Mouse (Mus musculus): ENCODE data around the gene Padi2.
A peak's percentile ranks its signal among the peaks of the same experiment; 100 is the strongest.

Padi2 gene

DNA sequence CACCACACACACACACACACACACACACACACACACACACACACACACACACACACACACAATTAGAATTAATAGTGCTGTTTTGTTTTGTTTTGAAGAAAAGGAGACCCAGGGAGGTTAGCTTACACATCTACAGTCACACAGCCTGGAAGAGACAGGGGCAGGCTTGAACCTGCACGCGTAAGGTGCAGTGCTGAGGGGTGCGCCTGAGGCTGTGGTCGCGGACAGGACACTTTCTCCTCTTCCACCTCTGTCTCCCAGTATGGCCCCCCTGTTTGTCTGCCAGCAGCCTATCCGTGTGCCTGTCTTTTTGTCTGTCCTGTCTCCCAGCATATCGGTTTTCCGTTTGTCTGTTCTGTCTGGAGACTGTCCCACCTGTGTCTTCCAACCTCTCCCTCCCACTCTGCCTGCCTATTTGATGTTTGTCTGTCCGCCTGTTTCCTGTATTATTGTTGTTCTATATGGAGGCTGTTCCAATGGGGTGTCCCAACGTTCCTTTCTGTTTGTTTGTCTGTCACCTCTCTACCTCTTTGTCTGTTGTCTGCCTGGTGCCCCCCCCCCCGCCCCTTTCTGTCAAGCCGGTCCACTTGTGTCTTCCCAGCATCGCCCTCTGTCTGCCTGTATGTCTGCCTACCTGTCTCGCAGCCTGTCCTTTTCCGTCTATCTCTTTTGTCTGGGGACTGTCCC lies 80.0 kb downstream of the Padi2 start:
- no peak for DNase-seq (ENCODE audit: low read depth, low spot score)

DNA sequence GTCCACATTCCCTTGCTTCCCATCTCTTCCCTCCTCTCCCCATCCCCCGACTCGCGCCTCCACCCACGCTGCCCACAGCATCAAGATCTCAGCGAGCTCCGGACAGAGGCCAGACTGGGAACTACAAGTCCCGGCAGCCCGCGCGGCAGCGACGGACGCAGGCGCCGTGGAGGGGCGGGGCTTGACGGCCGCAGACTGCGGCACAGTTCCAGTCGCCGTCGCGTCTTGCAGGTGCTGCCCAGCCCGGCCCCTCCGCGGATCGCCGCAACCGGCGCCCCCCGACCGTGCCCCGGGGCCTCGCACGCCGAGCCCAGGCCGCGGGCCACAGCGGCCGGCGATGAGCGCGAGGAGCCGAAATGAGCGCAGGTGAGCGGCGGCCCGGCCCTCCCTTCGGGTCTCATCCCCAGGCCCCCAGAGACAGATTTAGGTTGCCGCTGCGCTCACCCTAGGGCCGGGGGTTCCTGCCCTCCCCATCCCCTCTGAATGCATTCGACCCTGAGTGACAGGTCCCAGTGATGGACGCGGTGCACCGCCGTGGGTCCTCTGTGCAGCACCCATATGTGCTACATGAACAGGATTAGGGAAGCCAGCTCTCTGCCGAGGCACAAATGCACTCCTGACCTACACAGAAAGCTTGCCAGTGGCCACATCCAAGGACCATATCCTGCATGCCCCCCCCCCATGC lies 80.7 kb downstream of the Padi2 start, which contains the start of gene Atp13a2:
Gene Atp13a2, plus strand, starts transcription at position 163 of the 685 bp plus-strand sequence.
- peak; percentile 69 for DNase-seq (ENCODE audit: low read depth, low spot score)

DNA sequence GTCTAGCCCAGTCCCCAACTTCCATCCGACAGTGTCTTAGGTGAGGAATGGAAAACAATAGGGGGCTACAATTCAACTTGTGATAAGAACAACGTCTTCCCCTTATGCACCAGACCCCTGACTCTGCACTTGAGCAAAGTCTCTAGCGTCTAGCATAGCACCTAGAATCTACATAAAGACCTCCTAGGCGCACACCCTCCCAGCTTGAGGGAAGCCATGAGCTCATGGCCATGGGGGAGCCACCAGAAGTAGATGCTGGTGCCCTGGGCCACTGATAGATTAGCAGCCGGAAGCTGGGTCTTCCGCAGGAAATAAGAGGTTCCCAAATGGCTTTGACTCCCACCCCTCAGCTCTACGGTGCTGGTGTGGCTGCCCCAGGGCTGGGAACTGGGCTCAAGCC lies 81.3 kb downstream of the Padi2 start:
- DNase-seq (ENCODE audit: low read depth, low spot score) = no peak

DNA sequence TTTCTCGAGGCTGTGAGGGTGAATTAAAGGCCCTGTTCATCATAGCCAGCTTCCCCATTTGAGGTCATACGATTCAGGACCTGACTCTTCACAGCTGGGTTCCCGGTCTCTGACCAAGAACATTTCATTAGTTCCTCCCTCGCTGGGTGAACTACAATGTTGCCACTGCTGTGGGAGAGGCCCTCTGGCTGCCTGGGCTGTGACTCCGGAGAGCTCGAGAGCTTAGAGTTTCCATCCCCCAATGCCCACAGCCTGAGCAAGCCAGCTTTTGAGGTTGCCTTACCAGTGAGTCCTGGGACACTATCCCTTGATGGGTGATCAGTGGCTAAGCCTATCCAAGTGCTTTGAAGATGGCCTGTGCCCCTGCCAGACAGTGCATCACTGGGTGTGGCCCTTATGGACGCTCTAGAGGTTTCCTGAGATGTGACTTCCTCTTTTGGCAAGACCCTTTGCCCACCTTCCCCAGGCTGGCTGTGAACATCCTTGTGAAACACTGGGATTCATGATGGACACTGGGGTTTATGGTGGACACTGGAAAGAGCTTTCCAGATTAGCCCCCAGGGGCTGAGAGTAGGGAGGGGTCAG lies 82.7 kb downstream of the Padi2 start:
- DNase-seq (ENCODE audit: low read depth, low spot score) = no peak

DNA sequence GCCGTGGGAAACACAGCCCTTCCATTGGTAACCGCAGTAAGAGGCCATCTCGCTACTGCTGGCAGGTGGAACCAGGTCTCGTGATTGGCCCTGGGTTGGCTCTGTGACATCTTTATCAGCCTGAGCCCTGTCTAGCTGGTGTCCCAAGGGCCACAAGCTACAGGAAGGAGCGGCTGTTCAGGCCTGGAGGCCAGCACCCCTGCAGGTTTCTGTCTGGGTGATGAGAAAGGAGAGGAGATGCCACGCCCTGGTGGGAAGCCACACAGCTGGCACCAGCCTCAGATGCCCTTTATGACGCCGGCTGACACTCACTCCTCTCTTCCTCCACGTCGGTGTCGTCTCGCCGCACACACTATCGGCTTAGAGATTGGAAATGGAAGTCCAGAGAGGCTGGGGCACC lies 83.3 kb downstream of the Padi2 start:
- DNase-seq (ENCODE audit: low read depth, low spot score) = no peak

DNA sequence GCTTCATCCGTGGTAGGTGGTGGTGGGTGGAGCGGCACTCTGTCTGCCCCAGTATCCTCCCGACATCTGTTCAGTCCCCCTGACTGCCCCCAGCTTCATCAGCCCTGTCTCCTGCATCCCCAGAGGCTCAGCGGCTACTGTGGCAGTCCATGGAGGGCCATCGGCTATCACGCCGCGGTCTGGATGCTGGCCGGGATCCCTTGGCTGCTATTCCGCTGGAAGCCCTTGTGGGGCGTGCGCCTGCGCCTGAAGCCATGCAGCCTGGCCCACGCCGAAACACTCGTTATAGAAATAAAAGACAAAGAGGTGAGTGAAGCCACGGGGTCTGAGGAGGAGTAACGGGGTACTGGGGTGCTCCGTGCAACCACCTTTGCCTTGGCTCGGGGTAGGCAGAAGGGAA lies 86.1 kb downstream of the Padi2 start:
- DNase-seq (ENCODE audit: low read depth, low spot score) = no peak

DNA sequence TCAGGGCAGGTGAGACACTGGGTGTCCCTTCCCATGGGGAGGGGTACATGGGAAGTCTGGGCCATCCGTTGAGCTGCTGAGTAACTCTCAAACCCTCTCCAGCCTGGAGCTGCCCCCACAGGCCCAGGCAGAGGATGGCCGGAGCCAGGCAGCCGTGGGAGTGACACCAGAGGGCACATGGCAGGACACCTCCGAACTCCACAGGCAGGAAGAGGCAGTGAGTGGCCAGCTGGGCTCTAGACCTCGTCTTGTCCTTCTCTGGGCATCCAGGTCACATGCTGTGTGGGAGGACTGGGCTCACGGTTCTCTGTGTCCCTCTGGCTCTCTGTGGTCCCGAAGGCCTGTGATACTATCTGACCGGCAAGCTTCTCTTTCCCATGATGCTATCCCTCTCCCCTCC lies 87.7 kb downstream of the Padi2 start:
- no peak for DNase-seq (ENCODE audit: low read depth, low spot score)

DNA sequence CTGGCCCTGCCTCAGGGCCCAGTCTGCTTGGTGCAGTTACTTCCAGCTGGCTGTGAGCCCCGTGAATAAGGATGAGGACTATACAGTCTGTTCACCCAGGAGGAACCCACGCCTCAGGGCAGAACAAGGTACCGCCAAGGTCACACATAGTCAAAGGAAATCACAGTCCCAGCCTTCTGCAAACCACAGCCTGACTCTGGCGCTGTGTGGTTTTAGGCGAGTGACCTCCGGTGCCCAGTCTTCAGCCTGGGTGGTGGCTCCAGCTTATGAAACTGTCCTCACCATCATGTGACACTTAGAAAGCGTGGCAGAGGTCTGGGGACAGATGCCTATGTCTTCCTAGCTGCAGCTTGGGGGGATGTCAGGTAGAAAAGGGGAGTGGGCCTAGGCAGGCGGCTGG lies 89.7 kb downstream of the Padi2 start:
- no peak for DNase-seq (ENCODE audit: low read depth, low spot score)

DNA sequence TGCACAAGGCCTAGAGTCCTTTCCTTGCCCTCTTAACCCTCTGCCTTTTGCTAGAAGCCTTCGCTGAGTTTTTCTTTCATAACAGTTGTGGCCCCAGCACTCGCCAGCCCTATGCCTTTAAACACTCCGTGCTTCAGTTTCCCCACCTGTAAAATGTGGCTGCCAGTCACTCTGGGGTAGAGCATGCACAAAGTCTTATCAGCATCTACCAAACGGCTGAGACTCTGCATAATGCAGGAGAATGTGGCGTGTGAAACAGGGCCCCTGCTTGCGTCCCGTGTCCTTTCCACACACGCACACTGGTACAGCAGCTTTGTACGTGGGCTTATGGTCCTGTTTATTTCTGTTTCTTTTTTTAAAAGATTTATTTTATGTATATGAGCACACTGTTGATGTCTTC lies 90.7 kb downstream of the Padi2 start:
- DNase-seq (ENCODE audit: low read depth, low spot score) = no peak
